Mouse (Mus musculus) hindbrain, embryonic 13.5 days (tissue): ENCODE measurements around the gene Aarsd1. TPM values are rescaled to one million over a fixed set of nuclear protein-coding genes. Genes with fewer than 3 reads are reported as not detected.

Experiments used
- ATAC-seq: fragments of 200-750 bp; cut with Nextera tagmentation; 2 replicates; pipeline ENCODE4 v1.8.0; 2017; ENCODE audit warnings: moderate TSS enrichment; ENCODE audit not compliant: low FRiP score
- H3K27ac ChIP-seq: fragments of 300-500 bp; sonication (generic); 2 replicates; pipeline ENCODE4 v1.5.1; 2015; ENCODE audit warnings: inconsistent platforms, mild to moderate bottlenecking, moderate library complexity
- H3K27me3 ChIP-seq: fragments of 300-500 bp; sonication (generic); 2 replicates; pipeline ENCODE4 v1.6.1; 2015; ENCODE audit warnings: mild to moderate bottlenecking, inconsistent platforms
- H3K36me3 ChIP-seq: fragments of 300-500 bp; sonication (generic); 2 replicates; pipeline ENCODE4 v1.6.1; 2015; ENCODE audit warnings: mild to moderate bottlenecking, inconsistent platforms
- H3K4me1 ChIP-seq: fragments of 300-500 bp; sonication (generic); replicated peaks from 2 replicates; pipeline ENCODE4 v1.6.1; 2015; ENCODE audit warnings: inconsistent platforms
- H3K4me2 ChIP-seq: fragments of 300-500 bp; sonication (generic); 2 replicates; pipeline ENCODE4 v1.6.1; 2015; ENCODE audit warnings: inconsistent platforms, mild to moderate bottlenecking, moderate library complexity
- H3K4me3 ChIP-seq: fragments of 300-500 bp; sonication (generic); 2 replicates; pipeline ENCODE4 v1.5.1; 2015; ENCODE audit warnings: mild to moderate bottlenecking, inconsistent platforms
- H3K9ac ChIP-seq: fragments of 300-500 bp; sonication (generic); 2 replicates; pipeline ENCODE4 v1.6.1; 2015; ENCODE audit warnings: mild to moderate bottlenecking, inconsistent platforms
- H3K9me3 ChIP-seq: fragments of 300-500 bp; sonication (generic); 2 replicates; pipeline ENCODE4 v1.6.1; 2016; ENCODE audit warnings: inconsistent platforms
- WGBS: fragments of 180-500 bp; shearing (Covaris S2); methylation state at CpG from one replicate; pipeline ENCODE4 v1.1.7; 2015; 5-methylcytosine and 5-hydroxymethylcytosine counted together
- microRNA-seq: library from miRNA; unstranded; fragments of <30 nt; microRNA quantifications from one replicate; pipeline ENCODE4, GENCODE M21; 2016
- polyA plus RNA-seq: library from polyadenylated mRNA; unstranded; fragments of >200 nt; fragmentation: Nextera tagmentation; extraction: Ambion mirVana; gene quantifications from 2 replicates; pipeline ENCODE4 v1.2.1, GENCODE M21; 2015

Gene Aarsd1
- polyA plus RNA-seq, 1 experiment from 2014 or later, result 96.2 TPM

DNA sequence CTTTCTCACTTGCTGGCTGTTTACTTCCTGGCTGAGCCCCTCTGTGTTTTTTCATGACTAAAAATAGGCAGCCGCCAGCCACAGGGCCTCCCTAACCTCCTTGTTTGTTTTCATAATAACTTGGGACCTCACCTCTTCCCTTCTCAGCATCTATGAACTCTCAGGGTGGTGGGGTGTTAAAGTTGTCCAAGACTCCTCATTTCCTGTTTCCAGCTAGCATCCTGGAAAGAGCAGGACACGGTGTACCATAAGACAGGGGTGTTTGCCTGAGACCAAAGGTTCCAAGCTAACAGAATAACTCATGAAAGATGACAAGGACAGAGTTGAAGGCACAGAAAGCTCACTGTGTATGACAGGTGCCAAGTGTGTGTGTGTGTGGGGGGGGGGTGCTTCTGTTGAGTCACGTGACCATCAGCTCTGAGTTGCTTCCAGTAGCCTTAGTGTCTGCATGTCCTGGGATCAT lies 56.7 kb downstream of the Aarsd1 start:
- no peak for ATAC-seq
- Histone ChIP-seq H3K9me3 (no peaks in the 10 kb centered on the region), H3K36me3 (no peaks in the 10 kb centered on the region), H3K9ac (no peak overlapping the region), H3K4me3 (no peak overlapping the region), H3K27ac (no peak overlapping the region), H3K27me3 (no peaks in the 10 kb centered on the region), H3K4me2 (no peak overlapping the region), H3K4me1 (no peaks in the 10 kb centered on the region)
- WGBS, result 75% methylated on average over 3 of the region's 3 CpGs

DNA sequence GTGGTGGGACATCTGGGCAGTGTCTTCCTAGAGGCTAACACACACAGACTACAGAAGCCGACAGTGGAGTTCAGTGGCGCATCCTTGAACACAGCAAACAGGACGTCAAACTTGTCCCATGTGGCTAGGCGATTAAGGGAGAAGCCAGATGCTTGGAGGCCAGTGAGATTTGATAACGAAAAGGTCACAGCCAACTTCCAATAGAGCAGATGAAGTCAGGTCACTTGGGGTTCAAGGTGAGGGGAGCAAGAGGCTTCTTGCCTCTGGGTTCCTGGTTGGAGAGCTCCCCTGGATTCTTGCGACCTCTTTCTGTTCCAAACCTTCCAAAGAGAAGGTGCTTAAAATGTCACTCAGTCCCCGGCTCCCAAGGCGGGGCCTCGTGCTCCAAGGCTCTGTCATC lies 57.6 kb downstream of the Aarsd1 start:
- no peaks in the 10 kb centered on the region for H3K27me3 ChIP-seq
- H3K4me3 ChIP-seq, result no peak overlapping the region
- no peak overlapping the region for H3K27ac ChIP-seq
- no peaks in the 10 kb centered on the region for H3K4me1 ChIP-seq
- H3K4me2 ChIP-seq, result no peak overlapping the region
- H3K9ac ChIP-seq, result no peak overlapping the region
- ATAC-seq, result no peak
- H3K36me3 ChIP-seq, result no peaks in the 10 kb centered on the region
- 78% methylated on average over 9 of the region's 9 CpGs for WGBS
- no peaks in the 10 kb centered on the region for H3K9me3 ChIP-seq

DNA sequence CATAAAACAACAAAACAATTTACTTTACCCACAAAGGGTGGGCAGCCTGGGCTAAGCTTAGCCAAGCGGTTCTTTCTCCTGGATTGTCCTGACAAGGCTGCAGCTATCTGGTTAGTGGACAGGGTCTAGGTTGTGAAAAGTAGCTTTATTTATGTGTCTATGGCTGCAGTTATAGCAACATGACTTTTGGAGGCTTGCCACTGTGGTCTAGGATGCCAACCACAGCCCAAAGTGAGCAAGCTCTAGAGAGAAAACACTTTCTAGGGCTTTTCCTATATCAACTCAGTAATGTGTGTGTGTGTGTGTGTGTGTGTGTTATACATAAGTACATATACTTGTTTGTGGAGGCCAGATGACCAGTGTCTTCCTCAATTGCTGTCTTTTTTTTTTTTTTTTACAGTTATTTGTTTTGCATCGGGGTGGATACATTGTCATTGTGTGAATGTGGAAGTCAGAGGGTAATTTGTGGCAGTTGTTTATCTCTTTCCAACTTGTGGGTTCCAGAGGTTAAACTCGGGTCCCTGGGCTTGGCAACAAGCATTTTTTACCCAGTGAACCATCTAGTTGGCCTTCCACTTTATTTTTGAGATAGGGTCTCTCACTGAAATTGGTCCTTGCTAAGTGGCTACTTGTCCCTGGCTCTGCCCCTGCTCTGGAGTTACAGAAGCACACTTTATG lies 59.8 kb downstream of the Aarsd1 start:
- no peak overlapping the region for H3K9ac ChIP-seq
- no peaks in the 10 kb centered on the region for H3K4me1 ChIP-seq
- H3K36me3 ChIP-seq, result no peaks in the 10 kb centered on the region
- H3K9me3 ChIP-seq, result no peaks in the 10 kb centered on the region
- no peak overlapping the region for H3K4me3 ChIP-seq
- H3K4me2 ChIP-seq, result no peak overlapping the region
- 83% methylated on average over 3 of the region's 3 CpGs for WGBS
- no peaks in the 10 kb centered on the region for H3K27me3 ChIP-seq
- H3K27ac ChIP-seq, result no peak overlapping the region
- ATAC-seq, result no peak

Small RNA genes within 50 kb of the gene (microRNA-seq; reads per million reads assigned to microRNA genes)
- not detected for gene Mir6929

Other genes with a start within 250 kb of the Aarsd1 start
- 2.6 and 2.8 TPM in 2 replicates for gene Cntnap1, start 247.1 kb downstream of the Aarsd1 start, polyA plus RNA-seq
- 8.7 and 10.2 TPM in 2 replicates for gene Plekhh3, start 246.3 kb downstream of the Aarsd1 start, polyA plus RNA-seq
- gene Ccr10, start 242.2 kb downstream of the Aarsd1 start, polyA plus RNA-seq, result 0.13 and 0.18 TPM in 2 replicates
- gene Ezh1, start 191.2 kb downstream of the Aarsd1 start, polyA plus RNA-seq, result 20.4 and 20.7 TPM in 2 replicates
- 84.8 and 94.9 TPM in 2 replicates for gene Ramp2, start 171.6 kb downstream of the Aarsd1 start, polyA plus RNA-seq
- 110 and 115 TPM in 2 replicates for gene Vps25, start 163.9 kb downstream of the Aarsd1 start, polyA plus RNA-seq
- 7.0 and 7.7 TPM in 2 replicates for gene Wnk4, start 157.0 kb downstream of the Aarsd1 start, polyA plus RNA-seq
- gene Cntd1, start 138.6 kb downstream of the Aarsd1 start, polyA plus RNA-seq, result 1.3 TPM in 2 replicates
- 216 and 226 TPM in 2 replicates for gene Coa3, start 138.5 kb downstream of the Aarsd1 start, polyA plus RNA-seq
- gene Becn1, start 115.3 kb downstream of the Aarsd1 start, polyA plus RNA-seq, result 166 and 188 TPM in 2 replicates
- gene Psme3, start 101.4 kb downstream of the Aarsd1 start, polyA plus RNA-seq, result 118 and 122 TPM in 2 replicates
- gene Aoc2, start 92.6 kb downstream of the Aarsd1 start, polyA plus RNA-seq, result 1.9 and 2.4 TPM in 2 replicates
- gene Aoc3, start 87.0 kb downstream of the Aarsd1 start, polyA plus RNA-seq, result not detected in 2 replicates
- gene G6pc, start 50.1 kb downstream of the Aarsd1 start, polyA plus RNA-seq, result not detected in 2 replicates
- gene Gm27029, start 7.2 kb upstream of the Aarsd1 start, polyA plus RNA-seq, result 4.8 and 8.0 TPM in 2 replicates
- gene Rundc1, start 7.5 kb upstream of the Aarsd1 start, polyA plus RNA-seq, result 28.6 and 29.8 TPM in 2 replicates
- gene Ptges3l, start 7.7 kb upstream of the Aarsd1 start, polyA plus RNA-seq, result 2.3 and 2.8 TPM in 2 replicates
- gene Rpl27, start 24.7 kb upstream of the Aarsd1 start, polyA plus RNA-seq, result 301 and 310 TPM in 2 replicates
- 3.7 and 4.0 TPM in 2 replicates for gene Ifi35, start 30.8 kb upstream of the Aarsd1 start, polyA plus RNA-seq
- gene Rnd2, start 47.4 kb upstream of the Aarsd1 start, polyA plus RNA-seq, result 108 and 111 TPM in 2 replicates
- gene Vat1, start 48.6 kb upstream of the Aarsd1 start, polyA plus RNA-seq, result 92.1 and 96.6 TPM in 2 replicates
- 2.9 TPM in 2 replicates for gene Brca1, start 134.3 kb upstream of the Aarsd1 start, polyA plus RNA-seq
- 98.7 and 104 TPM in 2 replicates for gene Nbr1, start 134.5 kb upstream of the Aarsd1 start, polyA plus RNA-seq
- 3.4 and 4.1 TPM in 2 replicates for gene Tmem106a, start 164.6 kb upstream of the Aarsd1 start, polyA plus RNA-seq
- not detected in 2 replicates for gene Gm11634, start 181.6 kb upstream of the Aarsd1 start, polyA plus RNA-seq
- 15.5 and 18.9 TPM in 2 replicates for gene Rdm1, start 209.6 kb upstream of the Aarsd1 start, polyA plus RNA-seq
- gene Arl4d, start 247.9 kb upstream of the Aarsd1 start, polyA plus RNA-seq, result 8.0 and 10.7 TPM in 2 replicates